ENCODE assay signal across 9 mouse cellular contexts in genomic region chr10:30838188-30838587, GRCm38 (mm10). TPM values are rescaled to one million over a fixed set of nuclear protein-coding genes. Genes with fewer than 3 reads are reported as not detected.
DNase-seq lines count a peak whose midpoint lies in the region; ATAC-seq and TF ChIP-seq lines count a peak whose summit lies in the region.
"Had no signal": no experiment of that assay in that cellular context is flagged by ENCODE, and none has a peak within 500 bp of the region (broad histone marks: within the 10 kb centered on the region; RNA-seq: fewer than 3 reads in every experiment).

No protein-coding gene starts in this region.

- no peak for ATAC-seq in kidney, embryonic 15.5 days (replicated peaks; ENCODE audit: low FRiP score)
- ATAC-seq in stomach, postnatal 0 days (ENCODE audit: low FRiP score, low TSS enrichment) = no peak

- no peaks in the 10 kb centered on the region for H3K27me3 ChIP-seq in kidney, adult 2 months (replicated peaks; ENCODE audit: control insufficient read depth, insufficient read depth, low read length)
- peaks cover 13% of the 10 kb centered on the region for H3K27me3 ChIP-seq in kidney, embryonic 15.5 days
- H3K27me3 ChIP-seq in stomach, postnatal 0 days (ENCODE audit: control insufficient read depth, insufficient read depth, low read length) = no peaks in the 10 kb centered on the region

- peaks cover 1% of the 10 kb centered on the region; the same call in 1 of the 2 replicates for H3K4me1 ChIP-seq in kidney, adult 2 months (ENCODE audit: control insufficient read depth, insufficient read depth, low read length)
- peaks cover 7% of the 10 kb centered on the region for H3K4me1 ChIP-seq in kidney, embryonic 15.5 days
- H3K4me1 ChIP-seq in stomach, postnatal 0 days (replicated peaks; ENCODE audit: control insufficient read depth, insufficient read depth) = no peaks in the 10 kb centered on the region

- H3K9ac ChIP-seq in kidney, embryonic 15.5 days = no peak overlapping the region
- H3K9ac ChIP-seq in stomach, postnatal 0 days (ENCODE audit: low read length) = no peak overlapping the region

- WGBS in kidney, adult 2 months = 0% methylated on average over 1 of the region's 1 CpGs
- 3% methylated on average over 1 of the region's 1 CpGs for WGBS in kidney, embryonic 15.5 days
- WGBS in stomach, postnatal 0 days = 5% methylated on average over 1 of the region's 1 CpGs

- no peak overlapping the region for H3K27ac ChIP-seq in kidney, adult 2 months (ENCODE audit: insufficient read depth, low read depth, low read length)
- no peak overlapping the region for H3K27ac ChIP-seq in kidney, embryonic 15.5 days
- no peak overlapping the region for H3K27ac ChIP-seq in stomach, postnatal 0 days (replicated peaks)

- DNase-seq in adrenal gland, adult 2 months = peak; percentile 5
- no peak for DNase-seq in adrenal gland, adult 18-20 months (ENCODE audit: low spot score in 2 of 2)
- peak; percentile 20 for DNase-seq in kidney, adult 2 months
- DNase-seq in thymus, postnatal 14 days = peak; percentile 6
- no peak for DNase-seq in thymus, postnatal 4 days
- no peak for DNase-seq in stomach, postnatal 0 days (ENCODE audit: low spot score)
- no peak for DNase-seq in left cerebral cortex, postnatal 14 days (ENCODE audit: low spot score in 2 of 2)

- H3K9me3 ChIP-seq in kidney, embryonic 15.5 days (replicated peaks) = no peaks in the 10 kb centered on the region
- no peaks in the 10 kb centered on the region for H3K9me3 ChIP-seq in stomach, postnatal 0 days (ENCODE audit: control insufficient read depth, low read length)

- TF ChIP-seq POLR2A in kidney, adult 2 months (IDR thresholded peaks at IDR 0.05; ENCODE audit: low read depth, low read length) = no peak

- no peak overlapping the region for H3K4me3 ChIP-seq in kidney, adult 2 months (ENCODE audit: insufficient read depth, low read depth, low read length)
- H3K4me3 ChIP-seq in kidney, embryonic 15.5 days (replicated peaks) = no peak overlapping the region
- H3K4me3 ChIP-seq in stomach, postnatal 0 days (ENCODE audit: low read depth, low read length) = no peak overlapping the region

- no peak for TF ChIP-seq EP300 in stomach, postnatal 0 days (optimal IDR thresholded peaks at IDR 0.05)

- no peak for TF ChIP-seq CTCF in kidney, adult 2 months (conservative IDR thresholded peaks at IDR 0.05; ENCODE audit: insufficient read depth, insufficient read length, low read depth, low read length)
- peak; percentile 64 for TF ChIP-seq CTCF in stomach, postnatal 0 days (IDR thresholded peaks at IDR 0.05; ENCODE audit: low read depth)

- H3K4me2 ChIP-seq in kidney, embryonic 15.5 days = no peak overlapping the region
- H3K4me2 ChIP-seq in stomach, postnatal 0 days (replicated peaks; ENCODE audit: low read depth) = no peak overlapping the region

- no peaks in the 10 kb centered on the region for H3K36me3 ChIP-seq in kidney, adult 2 months (ENCODE audit: control insufficient read depth, insufficient read depth, low read length)
- no peaks in the 10 kb centered on the region; the same call in 1 of the 2 replicates for H3K36me3 ChIP-seq in kidney, embryonic 15.5 days
- no peaks in the 10 kb centered on the region for H3K36me3 ChIP-seq in stomach, postnatal 0 days (ENCODE audit: control insufficient read depth, insufficient read depth, low read length)

- intact Hi-C loops in left cerebral cortex, postnatal 14 days (cut with DNase I) = no loop called here

RNA-seq across cellular contexts. Expression of gene Hey2, which starts 4.4 kb away (rescaled TPM):
- 1 to 10 TPM; 1.4 to 1.5 TPM for total RNA-seq in adrenal gland, adult 2 months (2021)
- polyA plus RNA-seq in adrenal gland, adult 2 months (2012; rRNA removed) = 2.7 and 4.7 TPM in 2 replicates
- 1 to 10 TPM; 1.1 to 2.2 TPM for total RNA-seq in adrenal gland, adult 18-20 months (2021)
- polyA plus RNA-seq in kidney, adult 2 months (2012; rRNA removed) = 2.9 and 3.6 TPM in 2 replicates
- 5.3 and 6.6 TPM in 2 replicates for polyA plus RNA-seq in kidney, embryonic 15.5 days (2015; fragmentation: Nextera tagmentation; extraction: Ambion mirVana)
- 1.7 and 1.8 TPM in 2 replicates for polyA plus RNA-seq in stomach, postnatal 0 days (2015; fragmentation: Nextera tagmentation; extraction: Ambion mirVana)
- 1 to 10 TPM; 5.8 to 6.8 TPM for total RNA-seq in left cerebral cortex, postnatal 14 days (2021)
- total RNA-seq: neutrophil, adult 5-6 weeks had no signal

RNA-seq across cellular contexts. Expression of gene Ncoa7, which starts 35.1 kb away (rescaled TPM):
- total RNA-seq in adrenal gland, adult 2 months (2021) = 10 to 100 TPM; 32.6 to 34.1 TPM
- polyA plus RNA-seq in adrenal gland, adult 2 months (2012; rRNA removed) = 7.7 and 11.2 TPM in 2 replicates
- total RNA-seq in adrenal gland, adult 18-20 months (2021) = 10 to 100 TPM; 29.2 to 30.2 TPM
- 14.4 and 18.6 TPM in 2 replicates for polyA plus RNA-seq in kidney, adult 2 months (2012; rRNA removed)
- 16.3 and 16.6 TPM in 2 replicates for polyA plus RNA-seq in kidney, embryonic 15.5 days (2015; fragmentation: Nextera tagmentation; extraction: Ambion mirVana)
- 11.4 and 12.2 TPM in 2 replicates for polyA plus RNA-seq in stomach, postnatal 0 days (2015; fragmentation: Nextera tagmentation; extraction: Ambion mirVana)
- 100 to 1,000 TPM; 105 to 108 TPM for total RNA-seq in left cerebral cortex, postnatal 14 days (2021)

Comparison
In these comparisons a context has a peak if more than half of its experiments do, and no peak if none do; other contexts are left out.
1. DNase-seq: peak in adrenal gland, adult 2 months (single experiment), kidney, adult 2 months (single experiment) and thymus, postnatal 14 days (single experiment); none in adrenal gland, adult 18-20 months (0 of 2), thymus, postnatal 4 days (single experiment), stomach, postnatal 0 days (single experiment) and left cerebral cortex, postnatal 14 days (0 of 2).